ENCODE assay signal across 22 mouse cellular contexts in the genomic region with DNA sequence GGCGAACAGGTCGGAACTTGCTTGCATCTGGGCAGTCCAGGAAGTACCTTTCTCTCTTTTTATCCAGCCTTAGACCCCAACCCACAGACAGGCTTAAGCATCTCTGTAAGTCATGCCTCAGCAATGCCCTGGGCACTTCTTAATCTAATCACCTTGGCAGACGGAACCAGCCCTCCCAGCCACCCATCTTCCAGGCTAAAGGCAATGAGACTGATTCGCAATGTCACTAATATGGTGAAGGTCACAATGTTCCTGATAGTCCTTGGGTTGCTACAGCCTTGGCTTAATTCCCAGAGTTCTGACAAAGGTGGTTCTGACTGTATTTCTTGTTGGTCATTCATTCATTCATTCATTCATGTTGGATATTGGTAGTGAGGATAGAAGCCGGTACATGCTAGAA. TPM values are rescaled to one million over a fixed set of nuclear protein-coding genes. Genes with fewer than 3 reads are reported as not detected.
A peak's percentile ranks its signal among the peaks of the same experiment; 100 is the strongest.
DNase-seq lines count a peak whose midpoint lies in the region; ATAC-seq and TF ChIP-seq lines count a peak whose summit lies in the region.
"Had no signal": no experiment of that assay in that cellular context is flagged by ENCODE, and none has a peak within 500 bp of the region (broad histone marks: within the 10 kb centered on the region; RNA-seq: fewer than 3 reads in every experiment).

No protein-coding gene starts in this region.

- DNase-seq in adrenal gland, adult 2 months: peak; percentile 76
- DNase-seq in adrenal gland, postnatal 10 days: no peak
- no peak for DNase-seq in gastrocnemius, adult 2 months
- DNase-seq in gastrocnemius, postnatal 36 days: no peak
- DNase-seq in liver, postnatal 0 days: no peak
- peak; percentile 74 for DNase-seq in testis, postnatal 14 days (ENCODE audit: low spot score)
- DNase-seq: B cell, adult 2 months; cerebellum, adult 18-20 months; cerebellum, adult 9-10 months; cerebellum, postnatal 14 days; gastrocnemius, postnatal 14 days; heart, adult 18-20 months had no signal

- no peak overlapping the region for H3K4me2 ChIP-seq in liver, embryonic 15.5 days
- no peak overlapping the region for H3K4me2 ChIP-seq in liver, postnatal 0 days (ENCODE audit: low read depth, low read length)
- H3K4me2 ChIP-seq: forebrain, embryonic 13.5 days; heart, embryonic 13.5 days; hindbrain, embryonic 12.5 days; hindbrain, embryonic 15.5 days had no signal

- no peaks in the 10 kb centered on the region for H3K27me3 ChIP-seq in liver, embryonic 15.5 days
- H3K27me3 ChIP-seq in liver, postnatal 0 days (ENCODE audit: insufficient read depth, low read length): no peaks in the 10 kb centered on the region
- H3K27me3 ChIP-seq: heart, embryonic 13.5 days; hindbrain, embryonic 15.5 days; Patski had no signal

- H3K9ac ChIP-seq in liver, embryonic 15.5 days: no peak overlapping the region
- no peak overlapping the region for H3K9ac ChIP-seq in liver, postnatal 0 days (replicated peaks)
- H3K9ac ChIP-seq: forebrain, embryonic 13.5 days; heart, embryonic 13.5 days; hindbrain, embryonic 12.5 days; hindbrain, embryonic 15.5 days had no signal

- TF ChIP-seq EP300 in liver, postnatal 0 days (IDR thresholded peaks at IDR 0.05; ENCODE audit: low read depth): no peak

- WGBS in liver, embryonic 15.5 days (ENCODE audit: insufficient replicate concordance): 73% methylated on average over 5 of the region's 5 CpGs
- WGBS in liver, postnatal 0 days (ENCODE audit: insufficient replicate concordance): 78% methylated on average over 5 of the region's 5 CpGs

- peak overlapping the region; percentile 56 for H3K27ac ChIP-seq in gastrocnemius, adult 2 months
- peak overlapping the region; percentile 70; the same call in 1 of the 2 replicates for H3K27ac ChIP-seq in liver, embryonic 15.5 days (replicated peaks)
- H3K27ac ChIP-seq in liver, postnatal 0 days (ENCODE audit: low read depth): no peak overlapping the region
- H3K27ac ChIP-seq: forebrain, embryonic 10.5 days; forebrain, embryonic 13.5 days; heart, embryonic 13.5 days; hindbrain, embryonic 12.5 days; hindbrain, embryonic 15.5 days had no signal

- ATAC-seq in liver, embryonic 15.5 days (ENCODE audit: insufficient read depth): no peak
- no peak for ATAC-seq in liver, postnatal 0 days
- ATAC-seq: forebrain, embryonic 13.5 days; forebrain, embryonic 16.5 days; intestine, postnatal 0 days; Patski had no signal

- H3K4me1 ChIP-seq in liver, embryonic 15.5 days (replicated peaks): peaks cover 78% of the 10 kb centered on the region
- H3K4me1 ChIP-seq in liver, postnatal 0 days (ENCODE audit: insufficient read depth): peaks cover 20% of the 10 kb centered on the region

- H3K36me3 ChIP-seq in liver, embryonic 15.5 days (replicated peaks): peaks cover 8% of the 10 kb centered on the region; the same call in 1 of the 2 replicates
- H3K36me3 ChIP-seq in liver, postnatal 0 days (replicated peaks; ENCODE audit: insufficient read depth, low read length): no peaks in the 10 kb centered on the region
- H3K36me3 ChIP-seq: forebrain, embryonic 10.5 days; hindbrain, embryonic 12.5 days; hindbrain, embryonic 15.5 days had no signal

- intact Hi-C loops in gastrocnemius, adult 2 months (cut with DNase I): no loop called here
- intact Hi-C loops in gastrocnemius, postnatal 36 days (cut with DNase I): no loop called here

- no peak for TF ChIP-seq CTCF in gastrocnemius, adult 2 months (IDR thresholded peaks at IDR 0.05)
- no peak for TF ChIP-seq CTCF in liver, postnatal 0 days (IDR thresholded peaks at IDR 0.05; ENCODE audit: low read depth)

- H3K4me3 ChIP-seq in gastrocnemius, adult 2 months: no peak overlapping the region
- H3K4me3 ChIP-seq in liver, embryonic 15.5 days (replicated peaks): no peak overlapping the region
- H3K4me3 ChIP-seq in liver, postnatal 0 days (ENCODE audit: low read depth, low read length): no peak overlapping the region
- H3K4me3 ChIP-seq: forebrain, embryonic 10.5 days; forebrain, embryonic 13.5 days; heart, embryonic 13.5 days; hindbrain, embryonic 12.5 days; hindbrain, embryonic 15.5 days had no signal

- no peaks in the 10 kb centered on the region for H3K9me3 ChIP-seq in liver, embryonic 15.5 days (replicated peaks)
- H3K9me3 ChIP-seq in liver, postnatal 0 days (ENCODE audit: low read length): no peaks in the 10 kb centered on the region
- H3K9me3 ChIP-seq: forebrain, embryonic 10.5 days; forebrain, embryonic 13.5 days; G1E; heart, embryonic 13.5 days; hindbrain, embryonic 12.5 days; hindbrain, embryonic 15.5 days had no signal

RNA-seq across cellular contexts. Expression of a gene that starts 5.7 kb away (rescaled TPM):
- 10 to 100 TPM; 29.1 to 30.2 TPM for total RNA-seq in adrenal gland, adult 2 months (2021)
- polyA plus RNA-seq in adrenal gland, adult 2 months (2012; rRNA removed): 52.0 and 62.7 TPM in 2 replicates
- total RNA-seq in adrenal gland, postnatal 10 days (2021): 10 to 100 TPM; 20.8 to 25.2 TPM
- total RNA-seq in gastrocnemius, adult 2 months (2021): 100 to 1,000 TPM in 1 of 2 experiments, 10 to 100 TPM in 1; 75.0 to 118 TPM
- 10 to 100 TPM; 61.5 to 75.4 TPM for total RNA-seq in gastrocnemius, postnatal 36 days (2021)
- 41.3 and 46.3 TPM in 2 replicates for polyA plus RNA-seq in liver, embryonic 15.5 days (2015; fragmentation: Nextera tagmentation; extraction: Ambion mirVana)
- 23.2 and 23.4 TPM in 2 replicates for polyA plus RNA-seq in liver, postnatal 0 days (2015; fragmentation: Nextera tagmentation; extraction: Ambion mirVana)

Comparison
In these comparisons a context has a peak if more than half of its experiments do, and no peak if none do; other contexts are left out.
1. DNase-seq: peak in adrenal gland, adult 2 months (single experiment) and testis, postnatal 14 days (single experiment); none in adrenal gland, postnatal 10 days (single experiment), gastrocnemius, adult 2 months (single experiment), gastrocnemius, postnatal 36 days (0 of 2) and liver, postnatal 0 days (single experiment).